Mouse (Mus musculus) lung, postnatal 36 days (tissue): Measurements from ENCODE around the gene Zbtb9.

Source experiments
- DNase-seq: peaks from one replicate; pipeline ENCODE4 v3.0.0; 2022; ENCODE audit warnings: mixed read lengths

Gene Zbtb9

GRCm38 (mm10) chr17:27042840-27043239, 69.9 kb downstream of the Zbtb9 start:
- DNase-seq = no peak

- no peak for DNase-seq
Measured at GRCm38 (mm10) chr17:27045164-27045563, 72.2 kb downstream of the Zbtb9 start.

- DNase-seq = no peak
Measured at GRCm38 (mm10) chr17:27047762-27048444, 74.9 kb downstream of the Zbtb9 start.

GRCm38 (mm10) chr17:27048445-27049239, 75.7 kb downstream of the Zbtb9 start:
- DNase-seq = peak; percentile 40

GRCm38 (mm10) chr17:27050853-27051252, 77.9 kb downstream of the Zbtb9 start:
- DNase-seq = no peak

- peak; percentile 90 for DNase-seq
Measured at GRCm38 (mm10) chr17:27051514-27051913, 78.5 kb downstream of the Zbtb9 start.

GRCm38 (mm10) chr17:27056170-27056569, 83.2 kb downstream of the Zbtb9 start:
- DNase-seq = peak; percentile 90

GRCm38 (mm10) chr17:27056812-27057516, 84.0 kb downstream of the Zbtb9 start, which contains the start of gene Itpr3:
Gene Itpr3 (plus strand): TSS chr17:27057304.
- DNase-seq = peak; percentile 89

- no peak for DNase-seq
Measured at GRCm38 (mm10) chr17:27057517-27058055, 84.6 kb downstream of the Zbtb9 start.
